Mouse (Mus musculus) heart, embryonic 15.5 days (tissue): ENCODE results near the gene Hoxb6. TPM values are rescaled to one million over a fixed set of nuclear protein-coding genes. Genes with fewer than 3 reads are reported as not detected.

Experiments
- ATAC-seq: fragments of 200-750 bp; cut with Nextera tagmentation; replicated peaks from 2 replicates; pipeline ENCODE4 v1.8.0; 2017; ENCODE audit warnings: low read depth, moderate TSS enrichment; ENCODE audit not compliant: insufficient number of reproducible peaks, insufficient read depth, low FRiP score
- H3K27ac ChIP-seq: fragments of 300-500 bp; sonication (generic); 2 replicates; pipeline ENCODE4 v1.5.1; 2015; ENCODE audit warnings: mild to moderate bottlenecking, inconsistent platforms
- H3K27me3 ChIP-seq: fragments of 300-500 bp; sonication (generic); 2 replicates; pipeline ENCODE4 v1.6.1; 2015; ENCODE audit warnings: inconsistent platforms
- H3K36me3 ChIP-seq: fragments of 300-500 bp; sonication (generic); 2 replicates; pipeline ENCODE4 v1.6.1; 2015; ENCODE audit warnings: mild to moderate bottlenecking, inconsistent platforms
- H3K4me1 ChIP-seq: fragments of 300-500 bp; sonication (generic); replicated peaks from 2 replicates; pipeline ENCODE4 v1.6.1; 2015; ENCODE audit warnings: inconsistent platforms
- H3K4me2 ChIP-seq: fragments of 300-500 bp; sonication (generic); 2 replicates; pipeline ENCODE4 v1.6.1; 2015; ENCODE audit warnings: inconsistent platforms, mild to moderate bottlenecking, moderate library complexity
- H3K4me3 ChIP-seq: fragments of 300-500 bp; sonication (generic); 2 replicates; pipeline ENCODE4 v1.5.1; 2015; ENCODE audit warnings: mild to moderate bottlenecking, inconsistent platforms
- H3K9ac ChIP-seq: fragments of 300-500 bp; sonication (generic); 2 replicates; pipeline ENCODE4 v1.6.1; 2015; ENCODE audit warnings: mild to moderate bottlenecking, inconsistent platforms
- H3K9me3 ChIP-seq: fragments of 300-500 bp; sonication (generic); replicated peaks from 2 replicates; pipeline ENCODE4 v1.6.1; 2016; ENCODE audit warnings: inconsistent platforms
- WGBS: fragments of 180-500 bp; shearing (Covaris S2); methylation state at CpG from one replicate; pipeline ENCODE4 v1.1.7; 2015; ENCODE audit warnings: mixed read lengths; 5-methylcytosine and 5-hydroxymethylcytosine counted together
- polyA plus RNA-seq: library from polyadenylated mRNA; unstranded; fragments of >200 nt; fragmentation: Nextera tagmentation; extraction: Ambion mirVana; gene quantifications from 2 replicates; pipeline ENCODE4 v1.2.1, GENCODE M21; 2015

The Hoxb6 gene
- polyA plus RNA-seq, 1 experiment from 2014 or later: 0.49 TPM

- 4% methylated on average over 9 of the region's 9 CpGs for WGBS
- Histone ChIP-seq H3K36me3 (no peaks in the 10 kb centered on the region), H3K4me2 (peak overlapping the region; percentile 68; the same call in 1 of the 2 replicates), H3K4me3 (peak overlapping the region; percentile 39; the same call in 1 of the 2 replicates), H3K9ac (no peak overlapping the region), H3K27ac (no peak overlapping the region), H3K9me3 (no peaks in the 10 kb centered on the region), H3K27me3 (peaks cover 97% of the 10 kb centered on the region), H3K4me1 (peaks cover 32% of the 10 kb centered on the region)
- ATAC-seq: no peak
Observed at GRCm38 (mm10) chr11:96287411-96287810, 4.9 kb upstream of the Hoxb6 start.

- no peak overlapping the region for H3K27ac ChIP-seq
- 19% methylated on average over 1 of the region's 1 CpGs for WGBS
- H3K27me3 ChIP-seq: peaks cover 97% of the 10 kb centered on the region
- H3K36me3 ChIP-seq: no peaks in the 10 kb centered on the region
- H3K9ac ChIP-seq: no peak overlapping the region
- H3K9me3 ChIP-seq: no peaks in the 10 kb centered on the region
- H3K4me3 ChIP-seq: no peak overlapping the region
- ATAC-seq: no peak
- H3K4me1 ChIP-seq: peaks cover 25% of the 10 kb centered on the region
- H3K4me2 ChIP-seq: no peak overlapping the region
Observed at GRCm38 (mm10) chr11:96288455-96289221, 3.6 kb upstream of the Hoxb6 start.

GRCm38 (mm10) chr11:96289293-96289692 is 3.0 kb upstream of the Hoxb6 start:
- H3K9ac ChIP-seq: no peak overlapping the region
- ATAC-seq: no peak
- no peak overlapping the region for H3K27ac ChIP-seq
- H3K36me3 ChIP-seq: no peaks in the 10 kb centered on the region
- H3K9me3 ChIP-seq: no peaks in the 10 kb centered on the region
- H3K4me1 ChIP-seq: peaks cover 19% of the 10 kb centered on the region
- H3K27me3 ChIP-seq: peaks cover 97% of the 10 kb centered on the region
- no peak overlapping the region for H3K4me3 ChIP-seq
- H3K4me2 ChIP-seq: no peak overlapping the region
- WGBS: 11% methylated on average over 21 of the region's 21 CpGs

DNA sequence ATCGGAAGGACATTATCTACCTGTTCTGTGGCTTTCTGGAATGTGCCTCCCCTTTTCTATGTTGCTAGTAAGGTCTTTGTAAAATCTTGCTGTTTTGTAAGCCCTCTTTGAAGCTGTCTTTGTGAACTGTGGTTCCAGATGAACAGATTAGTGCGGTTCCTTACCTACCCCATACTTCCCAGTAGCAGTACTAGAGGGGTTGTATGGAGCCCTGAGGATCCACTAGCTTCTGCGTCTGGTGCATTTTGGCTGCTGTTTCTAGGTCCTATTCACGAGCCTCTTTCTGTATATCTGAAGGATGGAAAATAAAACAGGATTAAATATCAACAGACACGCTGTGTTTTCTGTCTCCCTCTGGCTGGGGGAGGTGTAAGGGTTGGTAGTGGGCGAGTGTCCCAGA is 2.4 kb upstream of the Hoxb6 start:
- Histone ChIP-seq H3K4me1 (peaks cover 17% of the 10 kb centered on the region), H3K9ac (no peak overlapping the region), H3K36me3 (no peaks in the 10 kb centered on the region), H3K27me3 (peaks cover 97% of the 10 kb centered on the region), H3K9me3 (no peaks in the 10 kb centered on the region), H3K4me3 (no peak overlapping the region), H3K27ac (no peak overlapping the region), H3K4me2 (no peak overlapping the region)
- WGBS: 12% methylated on average over 6 of the region's 6 CpGs
- ATAC-seq: no peak

DNA sequence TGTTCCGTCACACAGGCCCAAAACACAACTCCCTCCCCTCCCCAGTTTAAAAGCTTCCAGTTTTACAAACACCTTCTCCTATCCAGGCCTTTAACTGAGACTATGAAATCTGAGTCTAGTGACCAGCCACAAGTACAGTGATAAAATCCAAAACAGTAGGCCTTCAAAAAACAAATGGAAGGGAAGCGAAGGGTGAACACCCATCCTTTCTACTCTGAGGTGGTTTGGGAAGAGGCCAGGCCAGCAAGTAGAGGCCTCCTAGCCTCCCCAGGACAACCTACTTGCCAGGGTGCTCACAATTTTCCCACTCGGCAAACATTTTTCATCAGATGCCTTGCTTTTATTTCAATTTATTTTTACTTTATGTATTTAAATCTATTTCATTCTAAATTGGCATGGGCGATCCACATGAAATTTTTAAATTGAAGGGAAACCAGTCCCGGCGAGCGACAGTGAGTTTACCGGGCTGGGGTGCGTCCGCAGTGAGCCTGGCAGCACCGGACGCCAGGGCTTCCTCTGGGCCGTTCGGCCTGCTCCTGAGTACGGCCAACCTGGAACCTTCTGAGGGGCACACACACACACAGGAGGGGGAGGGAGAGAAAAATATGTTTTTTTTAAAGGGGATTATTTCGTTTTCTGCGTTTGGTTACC is 1.4 kb upstream of the Hoxb6 start:
- no peak overlapping the region for H3K4me3 ChIP-seq
- H3K4me1 ChIP-seq: peaks cover 18% of the 10 kb centered on the region
- 13% methylated on average over 17 of the region's 17 CpGs for WGBS
- H3K4me2 ChIP-seq: no peak overlapping the region
- ATAC-seq: no peak
- no peaks in the 10 kb centered on the region for H3K9me3 ChIP-seq
- no peak overlapping the region for H3K9ac ChIP-seq
- H3K27me3 ChIP-seq: peaks cover 98% of the 10 kb centered on the region
- H3K36me3 ChIP-seq: no peaks in the 10 kb centered on the region
- no peak overlapping the region for H3K27ac ChIP-seq

DNA sequence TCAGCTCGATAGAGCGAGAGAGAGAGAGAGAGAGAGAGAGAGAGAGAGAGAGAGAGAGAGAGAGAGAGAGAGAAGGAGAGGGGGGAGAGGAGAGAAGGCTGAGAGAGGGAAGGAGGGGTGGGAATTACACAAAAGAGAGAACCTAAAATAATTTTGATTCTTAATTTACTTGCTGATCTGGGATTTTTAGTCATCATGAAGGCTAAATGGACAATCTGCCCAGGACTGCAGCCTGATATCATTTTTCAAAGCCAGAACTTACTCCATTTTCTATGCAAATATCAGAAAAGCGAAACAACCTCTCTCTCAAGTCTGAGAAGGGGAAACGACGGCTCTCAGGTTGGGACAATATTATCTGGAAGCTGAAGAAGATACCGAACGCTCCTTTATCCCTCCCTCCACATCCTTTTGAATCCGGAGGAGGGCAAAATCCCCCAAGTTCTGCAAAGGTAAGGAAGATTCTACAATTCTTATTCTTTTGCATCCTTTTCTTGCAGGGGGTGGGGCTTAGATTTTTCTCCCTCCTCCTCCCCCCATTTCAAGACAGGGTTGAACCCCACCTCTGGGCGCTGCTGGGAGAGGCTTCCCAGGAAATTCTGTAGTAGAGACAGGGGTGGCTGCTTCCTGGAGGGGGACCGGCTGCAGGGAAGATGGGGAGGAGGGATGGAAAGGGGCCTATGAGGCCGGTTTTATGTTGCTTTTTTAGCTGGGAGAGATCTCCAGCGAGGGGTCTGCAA is 457 bp downstream of the Hoxb6 start:
- Histone ChIP-seq H3K27ac (no peak overlapping the region), H3K4me3 (peak overlapping the region; percentile 10; the same call in 1 of the 2 replicates), H3K36me3 (no peaks in the 10 kb centered on the region), H3K27me3 (peaks cover 98% of the 10 kb centered on the region), H3K9ac (no peak overlapping the region), H3K9me3 (no peaks in the 10 kb centered on the region), H3K4me1 (peaks cover 7% of the 10 kb centered on the region), H3K4me2 (no peak overlapping the region)
- no peak for ATAC-seq
- WGBS: 5% methylated on average over 12 of the region's 12 CpGs

GRCm38 (mm10) chr11:96293302-96293921 is 1.1 kb downstream of the Hoxb6 start:
- Histone ChIP-seq H3K9me3 (no peaks in the 10 kb centered on the region), H3K9ac (no peak overlapping the region), H3K4me2 (no peak overlapping the region), H3K4me3 (peak overlapping the region; percentile 10; the same call in 1 of the 2 replicates), H3K36me3 (no peaks in the 10 kb centered on the region), H3K27me3 (peaks cover 98% of the 10 kb centered on the region), H3K27ac (no peak overlapping the region), H3K4me1 (peaks cover 7% of the 10 kb centered on the region)
- no peak for ATAC-seq
- 4% methylated on average over 22 of the region's 22 CpGs for WGBS

- under 1% methylated on average over 32 of the region's 32 CpGs for WGBS
- peak overlapping the region; percentile 12; the same call in 1 of the 2 replicates for H3K4me3 ChIP-seq
- H3K27ac ChIP-seq: no peak overlapping the region
- ATAC-seq: no peak
- H3K9me3 ChIP-seq: no peaks in the 10 kb centered on the region
- peaks cover 100% of the 10 kb centered on the region for H3K27me3 ChIP-seq
- peaks cover 12% of the 10 kb centered on the region for H3K4me1 ChIP-seq
- no peaks in the 10 kb centered on the region for H3K36me3 ChIP-seq
- no peak overlapping the region for H3K9ac ChIP-seq
- H3K4me2 ChIP-seq: peak overlapping the region; percentile 18; the same call in 1 of the 2 replicates
Observed at GRCm38 (mm10) chr11:96294245-96295091, 2.2 kb downstream of the Hoxb6 start.

DNA sequence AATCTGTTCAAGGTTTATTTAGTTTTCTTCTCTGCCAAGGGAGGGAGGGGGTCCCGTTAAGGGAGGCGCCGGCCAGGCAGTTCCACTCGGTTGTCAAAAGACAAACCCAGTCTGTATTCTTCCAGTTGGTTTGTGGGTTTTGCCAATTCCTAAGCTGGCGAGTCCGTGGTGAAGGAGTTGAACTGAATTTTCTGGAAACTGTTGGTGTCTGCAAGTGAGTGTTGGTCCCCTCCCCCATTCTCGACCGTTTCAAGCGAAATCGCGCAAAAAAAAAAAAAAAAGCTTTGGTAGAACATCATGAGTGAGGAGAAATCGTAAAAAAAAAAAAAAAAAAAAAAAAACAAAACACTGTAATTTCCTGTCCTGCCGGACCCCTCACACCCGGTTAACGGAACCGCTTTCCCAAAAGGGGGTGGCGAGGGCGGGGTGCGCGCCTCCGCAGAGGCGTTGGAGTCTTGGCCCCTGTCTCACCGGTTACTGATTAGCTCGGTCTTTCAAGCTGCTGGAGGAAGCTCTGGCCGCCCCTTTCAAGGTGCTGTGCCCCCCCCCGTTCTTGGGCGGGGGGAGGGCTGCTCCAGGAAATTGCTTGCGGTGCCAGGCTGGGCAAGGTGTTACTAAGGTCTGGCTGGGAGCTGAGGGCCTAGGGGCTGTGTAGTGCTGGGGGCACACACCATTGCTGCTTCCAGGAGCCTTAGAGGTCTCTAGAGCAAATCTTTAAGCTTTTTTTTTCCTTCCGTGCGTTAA is 3.0 kb downstream of the Hoxb6 start:
- peaks cover 100% of the 10 kb centered on the region for H3K27me3 ChIP-seq
- no peak overlapping the region for H3K9ac ChIP-seq
- H3K4me1 ChIP-seq: peaks cover 14% of the 10 kb centered on the region
- WGBS: 2% methylated on average over 30 of the region's 30 CpGs
- no peak for ATAC-seq
- H3K36me3 ChIP-seq: no peaks in the 10 kb centered on the region
- no peak overlapping the region for H3K27ac ChIP-seq
- H3K4me3 ChIP-seq: peak overlapping the region; percentile 12; the same call in 1 of the 2 replicates
- peak overlapping the region; percentile 18; the same call in 1 of the 2 replicates for H3K4me2 ChIP-seq
- no peaks in the 10 kb centered on the region for H3K9me3 ChIP-seq

- Histone ChIP-seq H3K4me2 (no peak overlapping the region), H3K4me3 (no peak overlapping the region), H3K36me3 (no peaks in the 10 kb centered on the region), H3K27ac (no peak overlapping the region), H3K4me1 (peaks cover 19% of the 10 kb centered on the region), H3K9ac (no peak overlapping the region), H3K9me3 (no peaks in the 10 kb centered on the region), H3K27me3 (peaks cover 100% of the 10 kb centered on the region)
- WGBS: 4% methylated on average over 2 of the region's 2 CpGs
- ATAC-seq: no peak
Observed at GRCm38 (mm10) chr11:96296997-96297396, 4.7 kb downstream of the Hoxb6 start.
